Mouse (Mus musculus): ENCODE measurements around the gene Sympk. TPM values are rescaled to one million over a fixed set of nuclear protein-coding genes. Genes with fewer than 3 reads are reported as not detected.

Sympk gene
- polyA plus RNA-seq, 1 experiment from 2014 or later: 26.3 TPM

DNA sequence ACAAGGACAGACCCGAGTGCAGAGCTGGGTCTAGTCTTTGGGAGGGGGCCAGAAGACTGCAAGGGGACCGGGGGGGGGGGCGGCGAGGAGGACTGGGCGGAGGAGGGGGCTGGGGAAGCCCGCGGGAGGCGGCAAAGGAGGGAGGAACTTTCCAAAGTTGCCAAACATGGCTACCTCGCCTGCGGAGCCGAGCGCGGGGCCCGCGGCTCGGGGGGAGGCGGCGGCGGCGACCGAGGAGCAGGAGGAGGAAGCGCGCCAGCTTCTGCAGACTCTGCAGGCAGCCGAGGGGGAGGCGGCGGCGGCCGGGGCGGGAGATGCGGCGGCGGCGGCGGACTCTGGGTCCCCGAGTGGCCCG lies 70.3 kb downstream of the Sympk start, which contains the start of gene Six5:
Six5 (plus strand) TSS at position 124 of the 355 bp plus-strand sequence.
- WGBS: 1% methylated on average over 29 of the region's 36 CpGs
- DNase-seq (ENCODE audit: low spot score): no peak
- H3K4me1 ChIP-seq (replicated peaks; ENCODE audit: control insufficient read depth, insufficient read depth, low read length): peaks cover 35% of the 10 kb centered on the region

DNA sequence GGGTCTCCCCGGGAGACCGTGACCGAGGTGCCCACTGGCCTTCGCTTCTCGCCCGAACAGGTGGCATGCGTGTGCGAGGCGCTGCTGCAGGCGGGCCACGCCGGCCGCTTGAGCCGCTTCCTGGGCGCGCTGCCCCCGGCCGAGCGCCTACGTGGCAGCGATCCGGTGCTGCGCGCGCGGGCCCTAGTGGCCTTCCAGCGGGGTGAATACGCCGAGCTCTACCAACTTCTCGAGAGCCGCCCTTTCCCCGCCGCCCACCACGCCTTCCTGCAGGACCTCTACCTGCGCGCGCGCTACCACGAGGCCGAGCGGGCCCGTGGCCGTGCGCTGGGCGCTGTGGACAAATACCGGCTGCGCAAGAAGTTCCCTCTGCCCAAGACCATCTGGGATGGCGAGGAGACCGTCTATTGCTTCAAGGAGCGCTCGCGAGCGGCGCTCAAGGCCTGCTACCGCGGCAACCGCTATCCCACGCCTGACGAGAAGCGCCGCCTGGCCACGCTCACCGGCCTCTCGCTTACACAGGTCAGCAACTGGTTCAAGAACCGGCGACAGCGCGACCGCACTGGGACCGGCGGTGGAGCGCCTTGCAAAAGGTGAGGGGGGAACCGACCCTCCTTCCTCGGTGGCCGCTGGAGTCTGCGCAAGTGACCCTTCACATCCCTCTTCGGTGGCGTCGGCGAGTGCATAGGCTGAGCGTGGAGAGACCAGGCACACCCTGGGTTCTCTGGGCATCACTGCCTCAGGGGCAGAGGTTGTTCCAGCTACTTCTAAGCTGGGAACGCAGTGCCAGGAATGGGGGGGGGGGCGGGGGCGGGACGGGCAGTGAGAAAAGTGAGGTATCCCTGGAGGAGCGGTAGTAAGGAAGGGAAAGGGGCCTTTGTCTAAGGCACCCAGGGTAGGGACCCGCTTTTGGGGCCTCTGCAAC lies 70.9 kb downstream of the Sympk start:
- H3K27ac ChIP-seq (ENCODE audit: low read depth, low read length): peak overlapping the region; percentile 83
- peaks cover 70% of the 10 kb centered on the region for H3K27me3 ChIP-seq (replicated peaks; ENCODE audit: control insufficient read depth, insufficient read depth, low read length)
- H3K4me1 ChIP-seq (replicated peaks; ENCODE audit: control insufficient read depth, insufficient read depth, low read length): peaks cover 35% of the 10 kb centered on the region
- DNase-seq (ENCODE audit: low spot score) (no peak), ATAC-seq (replicated peaks; ENCODE audit: low FRiP score) (no peak)
- under 1% methylated on average over 86 of the region's 87 CpGs for WGBS
- peaks cover 8% of the 10 kb centered on the region; the same call in 1 of the 2 replicates for H3K36me3 ChIP-seq (ENCODE audit: control insufficient read depth, insufficient read depth, low read length)
- H3K4me3 ChIP-seq (ENCODE audit: low read depth, low read length): peak overlapping the region; percentile 66
- peak overlapping the region; percentile 95 for H3K4me2 ChIP-seq
- no peaks in the 10 kb centered on the region for H3K9me3 ChIP-seq (ENCODE audit: control insufficient read depth, low read length)
- H3K9ac ChIP-seq (ENCODE audit: low read depth, low read length): peak overlapping the region; percentile 76

More for the DNA sequence above, 70.3 kb downstream of the Sympk start, which contains the start of gene Six5:
- peaks cover 72% of the 10 kb centered on the region for H3K27me3 ChIP-seq (replicated peaks; ENCODE audit: control insufficient read depth, insufficient read depth, low read length)
- peak within 1 kb of the TSS; percentile 95 for H3K4me2 ChIP-seq
- H3K9ac ChIP-seq (ENCODE audit: low read depth, low read length): peak within 1 kb of the TSS; percentile 76
- peaks cover 8% of the 10 kb centered on the region; the same call in 1 of the 2 replicates for H3K36me3 ChIP-seq (ENCODE audit: control insufficient read depth, insufficient read depth, low read length)
- peak within 1 kb of the TSS; percentile 83 for H3K27ac ChIP-seq (ENCODE audit: low read depth, low read length)
- no peaks in the 10 kb centered on the region for H3K9me3 ChIP-seq (ENCODE audit: control insufficient read depth, low read length)
- H3K4me3 ChIP-seq (ENCODE audit: low read depth, low read length): peak within 1 kb of the TSS; percentile 66
- ATAC-seq (replicated peaks; ENCODE audit: low FRiP score): no peak

DNA sequence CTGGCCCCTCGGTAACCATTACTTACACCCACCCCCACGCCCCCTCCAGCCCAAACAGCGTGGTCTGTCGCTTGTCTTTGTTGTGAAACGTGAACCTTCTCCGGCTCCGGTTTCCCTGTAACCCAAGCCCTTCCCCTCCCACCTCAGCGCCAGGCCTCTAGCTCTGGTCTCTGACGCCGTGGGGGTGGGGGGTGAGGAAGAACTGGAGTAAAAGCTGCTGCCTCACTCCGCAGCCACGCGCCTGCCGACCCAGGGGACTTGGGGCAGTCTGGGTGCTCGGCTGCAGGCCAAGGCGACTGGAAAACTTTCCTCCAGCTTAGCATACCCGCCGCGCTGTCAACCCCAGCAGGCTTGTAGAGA lies 71.6 kb downstream of the Sympk start:
- no peak for ATAC-seq (replicated peaks; ENCODE audit: low FRiP score)
- Histone ChIP-seq H3K27ac (ENCODE audit: low read depth, low read length) (peak overlapping the region; percentile 83), H3K9me3 (ENCODE audit: control insufficient read depth, low read length) (no peaks in the 10 kb centered on the region), H3K4me3 (ENCODE audit: low read depth, low read length) (peak overlapping the region; percentile 66), H3K27me3 (replicated peaks; ENCODE audit: control insufficient read depth, insufficient read depth, low read length) (peaks cover 67% of the 10 kb centered on the region), H3K9ac (ENCODE audit: low read depth, low read length) (peak overlapping the region; percentile 76), H3K36me3 (ENCODE audit: control insufficient read depth, insufficient read depth, low read length) (peaks cover 6% of the 10 kb centered on the region; the same call in 1 of the 2 replicates), H3K4me1 (replicated peaks; ENCODE audit: control insufficient read depth, insufficient read depth, low read length) (peaks cover 35% of the 10 kb centered on the region), H3K4me2 (peak overlapping the region; percentile 95)
- under 1% methylated on average over 19 of the region's 19 CpGs for WGBS
- DNase-seq (ENCODE audit: low spot score): peak; percentile 76

DNA sequence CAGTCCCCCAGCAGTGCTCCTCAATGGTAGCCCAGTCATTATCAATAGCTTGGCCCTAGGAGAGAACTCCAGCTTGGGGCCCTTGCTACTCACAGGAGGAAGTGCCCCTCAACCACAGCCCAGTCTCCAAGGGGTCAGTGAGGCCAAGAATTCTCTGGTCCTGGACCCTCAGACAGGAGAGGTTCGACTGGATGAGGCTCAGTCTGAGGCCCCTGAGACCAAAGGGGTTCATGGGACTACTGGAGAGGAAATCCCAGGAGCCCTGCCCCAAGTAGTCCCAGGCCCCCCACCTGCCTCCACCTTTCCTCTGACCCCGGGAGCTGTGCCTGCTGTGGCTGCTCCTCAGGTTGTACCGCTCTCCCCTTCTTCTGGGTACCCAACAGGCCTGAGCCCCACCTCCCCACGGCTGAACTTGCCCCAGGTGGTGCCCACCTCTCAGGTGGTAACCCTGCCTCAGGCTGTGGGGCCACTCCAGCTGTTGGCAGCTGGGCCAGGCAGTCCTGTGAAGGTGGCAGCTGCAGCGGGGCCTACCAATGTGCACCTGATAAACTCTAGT lies 72.3 kb downstream of the Sympk start:
- H3K9me3 ChIP-seq (ENCODE audit: control insufficient read depth, low read length): no peaks in the 10 kb centered on the region
- peaks cover 59% of the 10 kb centered on the region for H3K27me3 ChIP-seq (replicated peaks; ENCODE audit: control insufficient read depth, insufficient read depth, low read length)
- no peak overlapping the region for H3K27ac ChIP-seq (ENCODE audit: low read depth, low read length)
- DNase-seq (ENCODE audit: low spot score) (no peak), ATAC-seq (replicated peaks; ENCODE audit: low FRiP score) (no peak)
- peak overlapping the region; percentile 95 for H3K4me2 ChIP-seq
- peak overlapping the region; percentile 76; the same call in 1 of the 2 replicates for H3K9ac ChIP-seq (ENCODE audit: low read depth, low read length)
- peak overlapping the region; percentile 66 for H3K4me3 ChIP-seq (ENCODE audit: low read depth, low read length)
- peaks cover 2% of the 10 kb centered on the region; the same call in 1 of the 2 replicates for H3K36me3 ChIP-seq (ENCODE audit: control insufficient read depth, insufficient read depth, low read length)
- 53% methylated on average over 5 of the region's 5 CpGs for WGBS
- H3K4me1 ChIP-seq (replicated peaks; ENCODE audit: control insufficient read depth, insufficient read depth, low read length): peaks cover 35% of the 10 kb centered on the region

DNA sequence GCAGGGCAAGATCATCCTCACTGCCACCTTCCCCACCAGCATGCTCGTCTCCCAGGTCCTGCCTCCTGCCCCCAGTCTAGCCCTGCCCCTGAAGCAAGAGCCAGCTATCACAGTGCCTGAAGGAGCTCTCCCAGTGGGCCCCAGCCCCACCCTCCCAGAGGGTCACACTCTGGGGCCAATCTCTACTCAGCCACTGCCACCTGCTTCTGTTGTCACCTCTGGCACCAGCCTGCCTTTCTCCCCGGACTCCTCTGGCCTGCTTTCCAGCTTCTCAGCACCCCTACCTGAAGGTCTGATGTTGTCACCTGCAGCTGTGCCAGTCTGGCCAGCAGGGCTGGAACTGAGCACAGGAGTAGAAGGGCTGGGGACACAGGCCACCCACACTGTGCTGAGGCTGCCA lies 73.0 kb downstream of the Sympk start:
- 44% methylated on average over 2 of the region's 2 CpGs for WGBS
- ATAC-seq (replicated peaks; ENCODE audit: low FRiP score) (no peak), DNase-seq (ENCODE audit: low spot score) (no peak)
- Histone ChIP-seq H3K9me3 (ENCODE audit: control insufficient read depth, low read length) (no peaks in the 10 kb centered on the region), H3K4me2 (no peak overlapping the region), H3K27me3 (replicated peaks; ENCODE audit: control insufficient read depth, insufficient read depth, low read length) (peaks cover 52% of the 10 kb centered on the region), H3K27ac (ENCODE audit: low read depth, low read length) (no peak overlapping the region), H3K9ac (ENCODE audit: low read depth, low read length) (no peak overlapping the region), H3K36me3 (ENCODE audit: control insufficient read depth, insufficient read depth, low read length) (peaks cover 2% of the 10 kb centered on the region; the same call in 1 of the 2 replicates), H3K4me3 (ENCODE audit: low read depth, low read length) (no peak overlapping the region), H3K4me1 (replicated peaks; ENCODE audit: control insufficient read depth, insufficient read depth, low read length) (peaks cover 33% of the 10 kb centered on the region)

DNA sequence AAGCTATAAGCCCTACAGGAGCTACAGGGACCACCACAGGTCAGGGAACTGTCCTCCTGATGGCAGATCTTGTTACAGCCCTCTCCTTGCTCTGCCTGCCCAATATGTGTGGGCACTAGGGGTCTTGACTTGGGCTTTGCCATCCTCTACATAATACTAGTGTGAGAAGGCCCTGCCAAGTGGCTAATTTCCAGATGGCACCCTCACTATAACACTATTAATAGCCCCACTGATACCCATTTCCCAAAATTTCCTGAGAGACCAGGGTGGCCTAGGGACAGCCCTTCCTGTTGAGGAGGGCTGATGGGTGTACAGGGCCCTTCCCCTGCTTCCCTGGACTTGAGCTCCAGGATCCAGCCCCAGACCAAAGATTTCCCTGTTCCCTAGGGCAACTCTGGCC lies 73.7 kb downstream of the Sympk start:
- DNase-seq (ENCODE audit: low spot score) (no peak), ATAC-seq (replicated peaks; ENCODE audit: low FRiP score) (no peak)
- H3K4me1 ChIP-seq (replicated peaks; ENCODE audit: control insufficient read depth, insufficient read depth, low read length): peaks cover 26% of the 10 kb centered on the region
- no peak overlapping the region for H3K27ac ChIP-seq (ENCODE audit: low read depth, low read length)
- H3K36me3 ChIP-seq (ENCODE audit: control insufficient read depth, insufficient read depth, low read length): peaks cover 2% of the 10 kb centered on the region; the same call in 1 of the 2 replicates
- H3K4me3 ChIP-seq (ENCODE audit: low read depth, low read length): no peak overlapping the region
- no peak overlapping the region for H3K9ac ChIP-seq (ENCODE audit: low read depth, low read length)
- peaks cover 49% of the 10 kb centered on the region for H3K27me3 ChIP-seq (replicated peaks; ENCODE audit: control insufficient read depth, insufficient read depth, low read length)
- H3K4me2 ChIP-seq: no peak overlapping the region
- H3K9me3 ChIP-seq (ENCODE audit: control insufficient read depth, low read length): no peaks in the 10 kb centered on the region

DNA sequence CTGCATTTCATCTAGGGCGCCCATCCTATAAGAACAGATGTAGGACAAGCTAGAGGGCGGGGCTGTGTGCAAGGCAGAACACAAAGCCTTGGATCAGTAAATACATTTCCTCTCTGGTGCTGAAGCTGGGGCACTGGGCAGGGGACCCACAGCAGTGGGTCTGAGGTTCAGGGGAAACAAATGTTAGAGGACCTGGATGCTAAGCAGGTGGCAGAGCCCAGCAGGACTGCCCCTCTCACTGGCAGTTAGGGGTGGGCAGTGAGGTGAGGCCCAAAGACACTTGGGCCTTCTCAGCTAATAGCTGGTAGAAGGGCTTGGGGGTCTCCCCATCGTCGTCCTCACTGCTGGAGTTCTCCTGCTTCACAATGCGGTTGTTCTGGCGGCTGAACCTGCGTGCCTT lies 74.6 kb downstream of the Sympk start:
- H3K4me1 ChIP-seq (replicated peaks; ENCODE audit: control insufficient read depth, insufficient read depth, low read length): peaks cover 21% of the 10 kb centered on the region
- H3K27me3 ChIP-seq (replicated peaks; ENCODE audit: control insufficient read depth, insufficient read depth, low read length): peaks cover 51% of the 10 kb centered on the region
- WGBS: 62% methylated on average over 7 of the region's 7 CpGs
- ATAC-seq (replicated peaks; ENCODE audit: low FRiP score): no peak
- H3K9me3 ChIP-seq (ENCODE audit: control insufficient read depth, low read length): no peaks in the 10 kb centered on the region
- peaks cover 2% of the 10 kb centered on the region; the same call in 1 of the 2 replicates for H3K36me3 ChIP-seq (ENCODE audit: control insufficient read depth, insufficient read depth, low read length)
- no peak for DNase-seq (ENCODE audit: low spot score)
- H3K4me3 ChIP-seq (ENCODE audit: low read depth, low read length): no peak overlapping the region
- H3K9ac ChIP-seq (ENCODE audit: low read depth, low read length): no peak overlapping the region
- no peak overlapping the region for H3K27ac ChIP-seq (ENCODE audit: low read depth, low read length)
- H3K4me2 ChIP-seq: no peak overlapping the region

DNA sequence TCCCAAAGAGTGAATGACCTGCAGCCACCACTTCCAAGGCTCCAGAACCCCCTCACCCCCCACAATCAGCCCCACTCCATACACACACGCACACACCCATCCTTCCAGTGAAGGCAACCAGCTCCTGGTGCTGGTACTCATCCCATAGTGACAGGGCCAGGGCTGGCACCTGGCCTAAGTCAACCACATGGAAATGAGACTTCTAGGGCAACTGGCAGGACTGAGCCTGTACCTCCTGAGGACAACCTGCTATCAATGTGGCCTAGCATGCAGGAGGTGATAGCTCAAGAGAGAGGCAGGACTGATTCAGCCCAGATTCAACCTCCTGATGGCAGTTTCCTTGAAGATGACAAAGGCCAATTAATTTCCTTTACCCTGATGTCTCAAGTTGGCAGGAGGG lies 76.1 kb downstream of the Sympk start:
- WGBS: 64% methylated on average over 1 of the region's 1 CpGs
- DNase-seq (ENCODE audit: low spot score) (no peak), ATAC-seq (replicated peaks; ENCODE audit: low FRiP score) (no peak)
- peaks cover 2% of the 10 kb centered on the region; the same call in 1 of the 2 replicates for H3K36me3 ChIP-seq (ENCODE audit: control insufficient read depth, insufficient read depth, low read length)
- H3K4me2 ChIP-seq: no peak overlapping the region
- H3K4me3 ChIP-seq (ENCODE audit: low read depth, low read length): no peak overlapping the region
- H3K27ac ChIP-seq (ENCODE audit: low read depth, low read length): no peak overlapping the region
- H3K4me1 ChIP-seq (replicated peaks; ENCODE audit: control insufficient read depth, insufficient read depth, low read length): peaks cover 18% of the 10 kb centered on the region
- H3K9ac ChIP-seq (ENCODE audit: low read depth, low read length): no peak overlapping the region
- peaks cover 44% of the 10 kb centered on the region for H3K27me3 ChIP-seq (replicated peaks; ENCODE audit: control insufficient read depth, insufficient read depth, low read length)
- H3K9me3 ChIP-seq (ENCODE audit: control insufficient read depth, low read length): no peaks in the 10 kb centered on the region

All from liver, embryonic 11.5 days (tissue).